Mouse (Mus musculus) gastrocnemius, adult 2 months (tissue): ENCODE results near the gene Kdm2a. TPM values are rescaled to one million over a fixed set of nuclear protein-coding genes. Genes with fewer than 3 reads are reported as not detected.
A peak's percentile ranks its signal among the peaks of the same experiment; 100 is the strongest.

Experiments
- DNase-seq: peaks from one replicate; pipeline ENCODE4 v3.0.0; 2022
- H3K27ac ChIP-seq: fragments of 200-600 bp; 2 replicates; pipeline ENCODE4 v1.8.1; 2022; ENCODE audit warnings: mild to moderate bottlenecking
- H3K4me3 ChIP-seq: fragments of 200-600 bp; 2 replicates; pipeline ENCODE4 v1.8.1; 2022; ENCODE audit warnings: mild to moderate bottlenecking, moderate library complexity
- CTCF ChIP-seq: fragments of 200-600 bp; IDR thresholded peaks from 2 replicates; pipeline ENCODE4 v1.8.1; 2022; ENCODE audit warnings: antibody characterized with exemption, mild to moderate bottlenecking, moderate library complexity
- intact Hi-C: fragments of 180-260 bp; cut with DNase I; formaldehyde crosslinking; loops from one replicate; pipeline ENCODE4 v1.15.1; 2025
- long read RNA-seq, 2 experiments: library from polyadenylated mRNA; stranded (forward); transcript quantifications; one replicate each; pipeline ENCODE4 v2.0.0; 2021
- total RNA-seq, 2 experiments: library from RNA; stranded (reverse); gene quantifications; 2 replicates each; pipeline ENCODE4 v1.2.3; 2021

Gene Kdm2a
- total RNA-seq, result 10 to 100 TPM; 39.1 to 39.7 TPM
- long read RNA-seq, experiment 1, full-length matches to known transcripts, result 5 of 13 reads
- long read RNA-seq, experiment 1, partial matches to known transcripts, result 1 of 13 reads
- long read RNA-seq, experiment 1, other reads (novel, unspliced or antisense), result 7 of 13 reads
- long read RNA-seq, experiment 2, full-length matches to known transcripts, result 3 of 9 reads
- long read RNA-seq, experiment 2, partial matches to known transcripts, result 3 of 9 reads
- long read RNA-seq, experiment 2, other reads (novel, unspliced or antisense), result 3 of 9 reads

- H3K4me3 ChIP-seq, result peak within 1 kb of the TSS; percentile 94
- H3K27ac ChIP-seq, result peak within 1 kb of the TSS; percentile 100
- no peak for TF ChIP-seq CTCF
- intact Hi-C loops, result loop anchor here (5.0 kb wide), 1 partner anchor 66 kb away; no protein-coding TSS in a partner anchor
- peak; percentile 71 for DNase-seq
Measured at GRCm38 (mm10) chr19:4397798-4398629, at the start of gene Kdm2a. Gene Kdm2a, minus strand, starts transcription at chr19:4398285.

GRCm38 (mm10) chr19:4447445-4447844 is 49.4 kb upstream of the Kdm2a start:
- no peak for TF ChIP-seq CTCF
- peak; percentile 60 for DNase-seq
- Histone ChIP-seq H3K27ac (peak overlapping the region; percentile 51), H3K4me3 (no peak overlapping the region)
- intact Hi-C loops, result loop anchor here (10.0 kb wide), 1 partner anchor 193 kb away; no protein-coding TSS in a partner anchor

GRCm38 (mm10) chr19:4446661-4447420 is 48.8 kb upstream of the Kdm2a start:
- intact Hi-C loops, result loop anchor here (10.0 kb wide), 1 partner anchor 192 kb away; no protein-coding TSS in a partner anchor
- Histone ChIP-seq H3K4me3 (no peak overlapping the region), H3K27ac (peak overlapping the region; percentile 51)
- no peak for TF ChIP-seq CTCF
- DNase-seq, result peak; percentile 72

GRCm38 (mm10) chr19:4442408-4442807 is 44.3 kb upstream of the Kdm2a start:
- intact Hi-C loops, result loop anchor here (10.0 kb wide), 1 partner anchor 188 kb away; no protein-coding TSS in a partner anchor
- peak; percentile 77 for DNase-seq
- Histone ChIP-seq H3K4me3 (no peak overlapping the region), H3K27ac (0 out of 2 replicates have a peak overlapping the region, but pooled peaks have one; percentile 41)
- TF ChIP-seq CTCF, result no peak; the same call in 1 of the 2 replicates

- Histone ChIP-seq H3K4me3 (no peak overlapping the region), H3K27ac (peak overlapping the region; percentile 41)
- no peak for TF ChIP-seq CTCF
- intact Hi-C loops, result loop anchor here (10.0 kb wide), 1 partner anchor 187 kb away; no protein-coding TSS in a partner anchor
- DNase-seq, result no peak
Measured at GRCm38 (mm10) chr19:4441621-4442161, 43.6 kb upstream of the Kdm2a start.

- H3K4me3 ChIP-seq, result no peak overlapping the region
- H3K27ac ChIP-seq, result no peak overlapping the region
- peak; percentile 52 for DNase-seq
- intact Hi-C loops, result loop anchor here (10.0 kb wide), 1 partner anchor 186 kb away; no protein-coding TSS in a partner anchor
- peak; percentile 79 for TF ChIP-seq CTCF
Measured at GRCm38 (mm10) chr19:4441090-4441591, 43.1 kb upstream of the Kdm2a start.

- no peak for TF ChIP-seq CTCF
- H3K4me3 ChIP-seq, result peak overlapping the region; percentile 46
- no peak overlapping the region for H3K27ac ChIP-seq
- DNase-seq, result peak; percentile 53
- intact Hi-C loops, result loop anchor here (10.0 kb wide), 1 partner anchor 185 kb away; no protein-coding TSS in a partner anchor
Measured at GRCm38 (mm10) chr19:4440222-4440621, 42.1 kb upstream of the Kdm2a start.

GRCm38 (mm10) chr19:4439161-4439801 is 41.2 kb upstream of the Kdm2a start, which contains the start of gene Rhod:
Gene Rhod, minus strand, starts transcription at chr19:4439432.
- Histone ChIP-seq H3K4me3 (peak within 1 kb of the TSS; percentile 81), H3K27ac (peak within 1 kb of the TSS; percentile 68)
- DNase-seq, result peak; percentile 68
- 0 out of 2 replicates have a peak, but pooled peaks have one; percentile 8 for TF ChIP-seq CTCF
- intact Hi-C loops, result no loop called here

GRCm38 (mm10) chr19:4438791-4439160 is 40.7 kb upstream of the Kdm2a start:
- intact Hi-C loops, result no loop called here
- TF ChIP-seq CTCF, result no peak
- no peak for DNase-seq

GRCm38 (mm10) chr19:4437886-4438285 is 39.8 kb upstream of the Kdm2a start:
- DNase-seq, result no peak
- H3K27ac ChIP-seq, result no peak overlapping the region
- intact Hi-C loops, result no loop called here
- TF ChIP-seq CTCF, result no peak
- H3K4me3 ChIP-seq, result no peak overlapping the region

More at GRCm38 (mm10) chr19:4438791-4439160, 40.7 kb upstream of the Kdm2a start:
- peak overlapping the region; percentile 68 for H3K27ac ChIP-seq
- H3K4me3 ChIP-seq, result peak overlapping the region; percentile 81

- H3K4me3 ChIP-seq, result no peak overlapping the region
- no peak overlapping the region for H3K27ac ChIP-seq
- no peak for DNase-seq
- intact Hi-C loops, result no loop called here
- no peak for TF ChIP-seq CTCF
Measured at GRCm38 (mm10) chr19:4436254-4436653, 38.2 kb upstream of the Kdm2a start.
